Mouse (Mus musculus) cerebellum, adult (tissue): ENCODE measurements around the gene Hoga1.

ENCODE experiments used
- ATAC-seq: cut with Nextera tagmentation; 2 replicates; pipeline ENCODE4 v1.9.2; 2017; ENCODE audit warnings: mild to moderate bottlenecking, moderate library complexity, mixed read lengths; ENCODE audit not compliant: insufficient number of reproducible peaks, low FRiP score, low TSS enrichment

Gene Hoga1

GRCm38 (mm10) chr19:42021681-42022541 lies 23.5 kb upstream of the Hoga1 start:
- no peak for ATAC-seq

GRCm38 (mm10) chr19:42022542-42022848 lies 22.9 kb upstream of the Hoga1 start:
- ATAC-seq = no peak

GRCm38 (mm10) chr19:42026158-42026557 lies 19.3 kb upstream of the Hoga1 start:
- ATAC-seq = peak; percentile 77

GRCm38 (mm10) chr19:42031112-42031511 lies 14.3 kb upstream of the Hoga1 start:
- no peak for ATAC-seq

- no peak for ATAC-seq
These were observed 11.8 kb upstream of the Hoga1 start for GRCm38 (mm10) chr19:42033611-42034010.

- no peak for ATAC-seq
These were observed 11.1 kb upstream of the Hoga1 start for GRCm38 (mm10) chr19:42034146-42034775.

- no peak; the same call in 1 of the 2 replicates for ATAC-seq
These were observed 10.4 kb upstream of the Hoga1 start for GRCm38 (mm10) chr19:42034881-42035455.

GRCm38 (mm10) chr19:42035456-42036248 lies 9.8 kb upstream of the Hoga1 start, which contains the start of gene Ankrd2:
Gene Ankrd2, plus strand, starts transcription at chr19:42036000.
- peak; percentile 89 for ATAC-seq

- no peak for ATAC-seq
These were observed 9.1 kb upstream of the Hoga1 start for GRCm38 (mm10) chr19:42036357-42036756.

- ATAC-seq = no peak
These were observed 8.2 kb upstream of the Hoga1 start for GRCm38 (mm10) chr19:42037167-42037702.

GRCm38 (mm10) chr19:42038310-42038709 lies 7.1 kb upstream of the Hoga1 start:
- no peak for ATAC-seq

- ATAC-seq = no peak
These were observed 1.4 kb upstream of the Hoga1 start for GRCm38 (mm10) chr19:42043988-42044387.

- ATAC-seq = no peak
These were observed 4.8 kb downstream of the Hoga1 start for GRCm38 (mm10) chr19:42050251-42050650.

GRCm38 (mm10) chr19:42051351-42051750 lies 5.9 kb downstream of the Hoga1 start:
- ATAC-seq = no peak

GRCm38 (mm10) chr19:42051948-42052347 lies 6.5 kb downstream of the Hoga1 start, which contains the start of gene 4933411K16Rik:
Gene 4933411K16Rik, plus strand, starts transcription at chr19:42052248.
- ATAC-seq = no peak

GRCm38 (mm10) chr19:42054255-42054654 lies 8.8 kb downstream of the Hoga1 start:
- ATAC-seq = no peak

GRCm38 (mm10) chr19:42055881-42056280 lies 10.5 kb downstream of the Hoga1 start:
- no peak for ATAC-seq

GRCm38 (mm10) chr19:42056719-42057409 lies 11.5 kb downstream of the Hoga1 start:
- ATAC-seq = no peak

- ATAC-seq = no peak
These were observed 13.0 kb downstream of the Hoga1 start for GRCm38 (mm10) chr19:42058426-42058825.

- ATAC-seq = no peak
These were observed 16.0 kb downstream of the Hoga1 start for GRCm38 (mm10) chr19:42061443-42061842.
